Mouse (Mus musculus): ENCODE data around the gene Gm4846. TPM values are rescaled to one million over a fixed set of nuclear protein-coding genes. Genes with fewer than 3 reads are reported as not detected.
"Not testable (repeated sequence)": the region's sequence is repeated elsewhere in the genome, so short reads cannot be mapped to it uniquely, and the experiment has no call there.

Gene Gm4846
- polyA plus RNA-seq (2014; fragmentation: Nextera tagmentation; extraction: Ambion mirVana): not detected in 2 replicates

GRCm38 (mm10) chr1:166497488-166497887 is at the start of gene Gm4846:
TSS of gene Gm4846 (minus strand) at chr1:166497588.
- not testable (repeated sequence) for H3K36me3 ChIP-seq (ENCODE audit: control insufficient read depth, insufficient read depth, low read length); H3K4me3 ChIP-seq (replicated peaks; ENCODE audit: low read depth, low read length); H3K4me2 ChIP-seq (ENCODE audit: low read length); H3K4me1 ChIP-seq (ENCODE audit: control insufficient read depth, insufficient read depth, low read length); H3K9me3 ChIP-seq (ENCODE audit: control insufficient read depth, low read length); DNase-seq; H3K27ac ChIP-seq (replicated peaks; ENCODE audit: low read depth, low read length); H3K9ac ChIP-seq (replicated peaks; ENCODE audit: low read length); H3K27me3 ChIP-seq (ENCODE audit: control insufficient read depth, insufficient read depth, low read length); ATAC-seq (ENCODE audit: low FRiP score, low TSS enrichment)
- 45% methylated on average over 1 of the region's 1 CpGs for WGBS

DNA sequence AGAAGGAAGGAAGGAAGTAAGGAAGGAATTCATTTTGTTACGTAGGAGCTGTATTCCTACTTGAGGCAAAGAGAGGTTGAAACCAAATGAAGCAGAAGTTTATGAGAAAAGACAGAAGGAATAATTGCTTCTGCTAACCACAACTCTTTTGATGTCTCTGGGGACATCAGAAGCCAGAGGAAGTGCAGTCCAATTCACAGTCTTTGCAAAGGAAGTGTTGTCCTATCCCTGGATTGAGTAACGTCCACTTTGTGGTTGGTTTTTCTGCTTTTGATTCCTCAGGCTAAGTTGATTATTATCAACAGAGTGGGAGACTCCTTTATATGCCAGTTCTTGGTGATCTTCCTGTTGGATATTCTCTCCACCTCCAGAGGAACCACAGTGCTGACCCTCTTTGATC is 34.1 kb upstream of the Gm4846 start:
- H3K9ac ChIP-seq (replicated peaks; ENCODE audit: low read length); ATAC-seq (ENCODE audit: low FRiP score, low TSS enrichment): not testable (repeated sequence)
- WGBS: 84% methylated on average over 2 of the region's 2 CpGs

DNA sequence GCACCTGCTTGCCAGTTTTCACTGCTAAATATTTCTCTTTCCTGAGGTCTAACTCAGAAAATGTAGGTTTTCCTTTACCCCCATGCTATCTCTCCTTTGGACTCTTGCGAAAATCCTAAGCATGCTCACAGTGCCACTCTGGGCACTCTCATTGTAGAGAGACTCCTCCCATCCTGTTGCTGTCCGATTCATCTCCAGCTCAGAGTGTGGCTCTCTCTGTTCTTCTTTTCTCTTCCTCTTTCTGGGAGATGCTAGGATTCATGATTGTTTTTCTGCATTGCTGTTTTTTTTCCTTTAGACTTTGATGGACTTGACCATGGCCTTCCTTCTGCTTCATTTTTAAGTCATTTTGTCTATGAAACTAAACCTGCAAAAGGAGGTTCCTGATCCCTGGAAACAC is 27.3 kb upstream of the Gm4846 start:
- 89% methylated on average over 2 of the region's 2 CpGs for WGBS

More for the DNA sequence above, 34.1 kb upstream of the Gm4846 start:
- not testable (repeated sequence) for H3K4me2 ChIP-seq (ENCODE audit: low read length); H3K36me3 ChIP-seq (ENCODE audit: control insufficient read depth, insufficient read depth, low read length); H3K4me1 ChIP-seq (ENCODE audit: control insufficient read depth, insufficient read depth, low read length); H3K4me3 ChIP-seq (replicated peaks; ENCODE audit: low read depth, low read length); DNase-seq; H3K9me3 ChIP-seq (ENCODE audit: control insufficient read depth, low read length); H3K27ac ChIP-seq (replicated peaks; ENCODE audit: low read depth, low read length); H3K27me3 ChIP-seq (ENCODE audit: control insufficient read depth, insufficient read depth, low read length)

GRCm38 (mm10) chr1:166519626-166520025 is 22.2 kb upstream of the Gm4846 start:
- H3K27me3 ChIP-seq (ENCODE audit: control insufficient read depth, insufficient read depth, low read length); DNase-seq; H3K9me3 ChIP-seq (ENCODE audit: control insufficient read depth, low read length); H3K4me1 ChIP-seq (ENCODE audit: control insufficient read depth, insufficient read depth, low read length); H3K4me2 ChIP-seq (ENCODE audit: low read length); ATAC-seq (ENCODE audit: low FRiP score, low TSS enrichment); H3K9ac ChIP-seq (replicated peaks; ENCODE audit: low read length); H3K4me3 ChIP-seq (replicated peaks; ENCODE audit: low read depth, low read length); H3K27ac ChIP-seq (replicated peaks; ENCODE audit: low read depth, low read length); H3K36me3 ChIP-seq (ENCODE audit: control insufficient read depth, insufficient read depth, low read length): not testable (repeated sequence)
- WGBS: 93% methylated on average over 6 of the region's 6 CpGs

More for the DNA sequence above, 27.3 kb upstream of the Gm4846 start:
- not testable (repeated sequence) for H3K27me3 ChIP-seq (ENCODE audit: control insufficient read depth, insufficient read depth, low read length); H3K27ac ChIP-seq (replicated peaks; ENCODE audit: low read depth, low read length); DNase-seq; H3K9me3 ChIP-seq (ENCODE audit: control insufficient read depth, low read length); H3K9ac ChIP-seq (replicated peaks; ENCODE audit: low read length); H3K4me3 ChIP-seq (replicated peaks; ENCODE audit: low read depth, low read length); H3K36me3 ChIP-seq (ENCODE audit: control insufficient read depth, insufficient read depth, low read length); H3K4me1 ChIP-seq (ENCODE audit: control insufficient read depth, insufficient read depth, low read length); H3K4me2 ChIP-seq (ENCODE audit: low read length); ATAC-seq (ENCODE audit: low FRiP score, low TSS enrichment)

GRCm38 (mm10) chr1:166516556-166516955 is 19.2 kb upstream of the Gm4846 start:
- DNase-seq (no peak), ATAC-seq (ENCODE audit: low FRiP score, low TSS enrichment) (no peak)
- H3K9me3 ChIP-seq (ENCODE audit: control insufficient read depth, low read length): no peaks in the 10 kb centered on the region
- no peaks in the 10 kb centered on the region for H3K36me3 ChIP-seq (ENCODE audit: control insufficient read depth, insufficient read depth, low read length)
- no peak overlapping the region for H3K9ac ChIP-seq (replicated peaks; ENCODE audit: low read length)
- WGBS: 88% methylated on average over 1 of the region's 1 CpGs
- H3K27ac ChIP-seq (replicated peaks; ENCODE audit: low read depth, low read length): no peak overlapping the region
- H3K4me1 ChIP-seq (ENCODE audit: control insufficient read depth, insufficient read depth, low read length): no peaks in the 10 kb centered on the region
- H3K4me3 ChIP-seq (replicated peaks; ENCODE audit: low read depth, low read length): no peak overlapping the region
- no peaks in the 10 kb centered on the region for H3K27me3 ChIP-seq (ENCODE audit: control insufficient read depth, insufficient read depth, low read length)
- no peak overlapping the region for H3K4me2 ChIP-seq (ENCODE audit: low read length)

DNA sequence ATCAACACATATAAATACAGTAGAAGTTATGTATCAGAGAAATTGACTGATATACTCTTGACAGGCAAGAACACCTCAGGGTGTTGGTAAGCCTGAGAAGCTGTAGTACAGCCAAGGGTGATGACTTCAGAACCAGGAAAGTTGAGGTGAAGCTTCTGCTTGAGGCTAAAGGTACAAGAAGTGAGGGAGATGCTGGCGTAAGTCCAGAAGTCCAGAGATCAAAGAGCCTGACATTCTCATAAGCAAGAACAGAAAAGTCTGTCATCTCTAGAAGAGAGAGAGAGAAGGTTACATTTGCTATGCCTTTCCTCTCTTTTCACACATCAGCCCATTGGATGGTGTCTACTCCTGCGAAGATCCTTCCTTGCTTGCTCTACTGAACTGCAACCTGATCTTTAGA is 6.8 kb upstream of the Gm4846 start:
- not testable (repeated sequence) for H3K27me3 ChIP-seq (ENCODE audit: control insufficient read depth, insufficient read depth, low read length); H3K4me1 ChIP-seq (ENCODE audit: control insufficient read depth, insufficient read depth, low read length); H3K36me3 ChIP-seq (ENCODE audit: control insufficient read depth, insufficient read depth, low read length); ATAC-seq (ENCODE audit: low FRiP score, low TSS enrichment); DNase-seq; H3K4me3 ChIP-seq (replicated peaks; ENCODE audit: low read depth, low read length); H3K27ac ChIP-seq (replicated peaks; ENCODE audit: low read depth, low read length); H3K9me3 ChIP-seq (ENCODE audit: control insufficient read depth, low read length); H3K9ac ChIP-seq (replicated peaks; ENCODE audit: low read length); H3K4me2 ChIP-seq (ENCODE audit: low read length)
- whole genome bisulfite sequencing: 94% methylated on average over 2 of the region's 2 CpGs

DNA sequence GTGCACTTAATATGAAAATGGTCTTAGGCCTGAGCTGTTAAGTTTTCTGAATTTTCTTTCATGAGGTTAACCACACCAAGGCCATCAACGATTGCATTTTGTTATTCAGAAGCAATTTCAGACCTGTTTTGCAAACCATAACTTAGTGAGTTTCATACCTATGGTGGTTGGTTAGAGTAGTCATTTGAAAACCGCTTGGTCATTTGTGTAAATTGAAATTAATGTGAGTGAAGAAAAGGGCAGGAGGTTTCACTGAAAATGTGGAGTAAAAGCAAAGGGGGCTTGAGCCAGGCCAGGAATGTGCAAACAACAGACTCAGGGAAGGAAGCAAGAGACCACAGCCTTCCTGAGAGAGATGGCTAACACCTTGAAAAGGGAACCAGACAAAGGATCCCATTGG is 17.9 kb downstream of the Gm4846 start:
- no peaks in the 10 kb centered on the region for H3K36me3 ChIP-seq (ENCODE audit: control insufficient read depth, insufficient read depth, low read length)
- no peak overlapping the region for H3K4me2 ChIP-seq (ENCODE audit: low read length)
- no peaks in the 10 kb centered on the region for H3K27me3 ChIP-seq (ENCODE audit: control insufficient read depth, insufficient read depth, low read length)
- H3K4me1 ChIP-seq (ENCODE audit: control insufficient read depth, insufficient read depth, low read length): no peaks in the 10 kb centered on the region
- no peak overlapping the region for H3K27ac ChIP-seq (replicated peaks; ENCODE audit: low read depth, low read length)
- ATAC-seq (ENCODE audit: low FRiP score, low TSS enrichment) (no peak), DNase-seq (no peak)
- no peak overlapping the region for H3K4me3 ChIP-seq (replicated peaks; ENCODE audit: low read depth, low read length)
- no peak overlapping the region for H3K9ac ChIP-seq (replicated peaks; ENCODE audit: low read length)
- 89% methylated on average over 2 of the region's 2 CpGs for WGBS
- no peaks in the 10 kb centered on the region for H3K9me3 ChIP-seq (ENCODE audit: control insufficient read depth, low read length)

- WGBS: 98% methylated on average over 3 of the region's 3 CpGs
- Histone ChIP-seq H3K27ac (replicated peaks; ENCODE audit: low read depth, low read length) (no peak overlapping the region), H3K9me3 (ENCODE audit: control insufficient read depth, low read length) (no peaks in the 10 kb centered on the region), H3K4me2 (ENCODE audit: low read length) (no peak overlapping the region), H3K4me3 (replicated peaks; ENCODE audit: low read depth, low read length) (no peak overlapping the region), H3K27me3 (ENCODE audit: control insufficient read depth, insufficient read depth, low read length) (no peaks in the 10 kb centered on the region), H3K36me3 (ENCODE audit: control insufficient read depth, insufficient read depth, low read length) (no peaks in the 10 kb centered on the region), H3K4me1 (ENCODE audit: control insufficient read depth, insufficient read depth, low read length) (no peaks in the 10 kb centered on the region), H3K9ac (replicated peaks; ENCODE audit: low read length) (no peak overlapping the region)
- no peak for ATAC-seq (ENCODE audit: low FRiP score, low TSS enrichment)
- no peak for DNase-seq
Observed at GRCm38 (mm10) chr1:166467172-166467571, 30.2 kb downstream of the Gm4846 start.

- Histone ChIP-seq H3K27ac (replicated peaks; ENCODE audit: low read depth, low read length) (no peak overlapping the region), H3K9ac (replicated peaks; ENCODE audit: low read length) (no peak overlapping the region), H3K36me3 (ENCODE audit: control insufficient read depth, insufficient read depth, low read length) (no peaks in the 10 kb centered on the region), H3K27me3 (ENCODE audit: control insufficient read depth, insufficient read depth, low read length) (no peaks in the 10 kb centered on the region), H3K4me3 (replicated peaks; ENCODE audit: low read depth, low read length) (no peak overlapping the region), H3K4me1 (ENCODE audit: control insufficient read depth, insufficient read depth, low read length) (no peaks in the 10 kb centered on the region), H3K4me2 (ENCODE audit: low read length) (no peak overlapping the region), H3K9me3 (ENCODE audit: control insufficient read depth, low read length) (no peaks in the 10 kb centered on the region)
- DNase-seq (no peak), ATAC-seq (ENCODE audit: low FRiP score, low TSS enrichment) (no peak)
- WGBS: 91% methylated on average over 4 of the region's 4 CpGs
Observed at GRCm38 (mm10) chr1:166462544-166462943, 34.8 kb downstream of the Gm4846 start.

Measured in midbrain, embryonic 14.5 days (tissue).